Mouse (Mus musculus) ES-E14 (cell line): ENCODE results near the gene Pidd1.

ENCODE experiments used
- CHD2 ChIP-seq: IDR thresholded peaks from 2 replicates; pipeline ENCODE4 v1.6.1; 2014; ENCODE audit warnings: mild to moderate bottlenecking, low read depth, low read length, inconsistent platforms
- HCFC1 ChIP-seq: IDR thresholded peaks from 2 replicates; pipeline ENCODE4 v1.6.1; 2012; ENCODE audit warnings: low read length, inconsistent platforms, borderline replicate concordance; ENCODE audit not compliant: insufficient read depth
- ZC3H11A ChIP-seq: IDR thresholded peaks from 2 replicates; pipeline ENCODE4 v1.6.1; 2012; ENCODE audit warnings: low read depth, mild to moderate bottlenecking, inconsistent platforms, low read length, borderline replicate concordance
- ZNF384 ChIP-seq: IDR thresholded peaks from 2 replicates; pipeline ENCODE4 v1.6.1; 2012; ENCODE audit warnings: low read depth, low read length, inconsistent platforms

DNA sequence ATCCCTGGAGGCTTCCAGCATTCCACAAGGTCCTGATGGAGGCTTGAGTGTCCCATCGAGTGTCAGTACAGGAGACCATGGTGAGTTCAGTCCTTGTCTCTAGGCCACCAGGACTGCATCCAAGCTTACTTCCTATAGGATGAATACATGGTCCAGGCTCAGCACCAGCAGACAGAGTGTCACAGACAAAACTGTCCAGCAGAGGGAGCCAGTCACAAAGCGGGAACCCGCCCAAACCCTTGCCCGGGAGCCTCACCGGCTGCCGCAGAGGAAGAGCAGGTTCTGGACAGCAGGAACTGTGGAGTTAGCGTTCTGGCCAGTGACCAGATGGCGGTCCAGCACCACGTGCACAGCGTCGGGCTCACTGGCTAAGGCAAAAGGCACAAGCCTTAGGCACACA lies 35.0 kb downstream of the Pidd1 start:
- TF ChIP-seq HCFC1 (no peak), ZNF384 (no peak), CHD2 (no peak), ZC3H11A (no peak)
